Mouse (Mus musculus) myocyte (in vitro differentiated cells): ENCODE measurements around the gene Rab25. TPM values are rescaled to one million over a fixed set of nuclear protein-coding genes. Genes with fewer than 3 reads are reported as not detected.
"Not testable (repeated sequence)": the region's sequence is repeated elsewhere in the genome, so short reads cannot be mapped to it uniquely, and the experiment has no call there.

ENCODE experiments used
- H3K27me3 ChIP-seq: one replicate; pipeline ENCODE4 v1.6.1; 2011; ENCODE audit not compliant: control insufficient read depth, insufficient read depth, insufficient read length
- H3K36me3 ChIP-seq: one replicate; pipeline ENCODE4 v1.6.1; 2011; ENCODE audit not compliant: control insufficient read depth, insufficient read depth
- H3K4me2 ChIP-seq: one replicate; pipeline ENCODE4 v1.6.1; 2011; ENCODE audit warnings: low read depth, control low read depth
- H3K4me3 ChIP-seq: one replicate; pipeline ENCODE4 v1.5.1; 2011; ENCODE audit warnings: mild to moderate bottlenecking, control low read depth, moderate library complexity
- H3K79me2 ChIP-seq: one replicate; pipeline ENCODE4 v1.6.1; 2011; ENCODE audit not compliant: control insufficient read depth, insufficient read depth
- H3ac ChIP-seq: one replicate; pipeline ENCODE4 v1.6.1; 2011; ENCODE audit not compliant: control insufficient read depth, insufficient read length
- CEBPB ChIP-seq: IDR thresholded peaks from 2 replicates; pipeline ENCODE4 v1.6.1; 2011; ENCODE audit warnings: mild to moderate bottlenecking, moderate library complexity; ENCODE audit not compliant: poor library complexity, insufficient read depth, severe bottlenecking
- E2F4 ChIP-seq: IDR thresholded peaks from one replicate; pipeline ENCODE4 v1.6.1; 2011; ENCODE audit warnings: mild to moderate bottlenecking, control low read depth, moderate library complexity; ENCODE audit not compliant: insufficient read depth
- MAX ChIP-seq: IDR thresholded peaks from one replicate; pipeline ENCODE4 v1.6.1; 2011; ENCODE audit warnings: low read depth, mild to moderate bottlenecking, control low read depth
- MYOD1 ChIP-seq, 3 experiments: IDR thresholded peaks; one replicate each; pipeline ENCODE4 v1.6.1; 2011; ENCODE audit warnings: control low read depth in 2 of 3, low read depth in 2 of 3, mild to moderate bottlenecking in 2 of 3, moderate library complexity in 1 of 3; ENCODE audit not compliant: insufficient read length in 2 of 3, control insufficient read depth in 1 of 3
- MYOG ChIP-seq, 3 experiments: IDR thresholded peaks; one replicate each; pipeline ENCODE4 v1.6.1; 2011; ENCODE audit warnings: control low read depth in 2 of 3, low read depth in 2 of 3, mild to moderate bottlenecking in 2 of 3; ENCODE audit not compliant: insufficient read length in 2 of 3, control insufficient read depth in 1 of 3, insufficient read depth in 1 of 3
- POLR2A ChIP-seq: IDR thresholded peaks from one replicate; pipeline ENCODE4 v1.6.1; 2011; ENCODE audit warnings: low read depth, mild to moderate bottlenecking, control low read depth, moderate library complexity; ENCODE audit not compliant: insufficient read length
- POLR2AphosphoS2 ChIP-seq: IDR thresholded peaks from one replicate; pipeline ENCODE4 v1.6.1; 2011; ENCODE audit warnings: low read depth, control low read depth; ENCODE audit not compliant: insufficient read length
- REST ChIP-seq: IDR thresholded peaks from one replicate; pipeline ENCODE4 v1.6.1; 2011; ENCODE audit warnings: mild to moderate bottlenecking, control low read depth, moderate library complexity; ENCODE audit not compliant: insufficient read depth, insufficient read length
- SRF ChIP-seq: IDR thresholded peaks from one replicate; pipeline ENCODE4 v1.6.1; 2011; ENCODE audit warnings: low read depth; ENCODE audit not compliant: control insufficient read depth, insufficient read length
- TCF12 ChIP-seq: IDR thresholded peaks from one replicate; pipeline ENCODE4 v1.6.1; 2011; ENCODE audit warnings: mild to moderate bottlenecking, control low read depth; ENCODE audit not compliant: poor library complexity, insufficient read depth, severe bottlenecking
- TCF3 ChIP-seq: IDR thresholded peaks from one replicate; pipeline ENCODE4 v1.6.1; 2011; ENCODE audit warnings: low read depth, control low read depth; ENCODE audit not compliant: insufficient read length
- USF1 ChIP-seq: IDR thresholded peaks from one replicate; pipeline ENCODE4 v1.6.1; 2011; ENCODE audit warnings: low read depth, mild to moderate bottlenecking, control low read depth, moderate library complexity
- polyA plus RNA-seq: library from polyadenylated mRNA; unstranded; fragments of >200 nt; fragmentation: generic; extraction: Trizol; gene quantifications from one replicate; pipeline ENCODE4 v1.2.1, GENCODE M21; 2012; ENCODE audit warnings: missing spikeins

The Rab25 gene
- 0.13 TPM for polyA plus RNA-seq

- no peak within 1 kb of the TSS for H3ac ChIP-seq
- no peaks in the 10 kb centered on the region for H3K36me3 ChIP-seq
- peaks cover 13% of the 10 kb centered on the region for H3K79me2 ChIP-seq
- no peak within 1 kb of the TSS for H3K4me2 ChIP-seq
- H3K4me3 ChIP-seq = no peak within 1 kb of the TSS
- TF ChIP-seq USF1 (no peak), MYOG (IDR thresholded peaks at IDR 0.05; ENCODE audit: control insufficient read depth in 1 of 3, insufficient read depth in 1 of 3, insufficient read length in 2 of 3, low read depth in 2 of 3) (no peak), MYOD1 (IDR thresholded peaks at IDR 0.05; ENCODE audit: control insufficient read depth in 1 of 3, insufficient read length in 2 of 3, low read depth in 2 of 3) (no peak), SRF (no peak), CEBPB (no peak), MAX (no peak), E2F4 (no peak), TCF3 (no peak), REST (no peak), TCF12 (no peak), POLR2AphosphoS2 (no peak)
- H3K27me3 ChIP-seq = no peaks in the 10 kb centered on the region
Observed at GRCm38 (mm10) chr3:88548180-88548917, at the start of gene Rab25. TSS of gene Rab25 (minus strand) at chr3:88548300.

GRCm38 (mm10) chr3:88596547-88596946 lies 48.4 kb upstream of the Rab25 start:
- not testable (repeated sequence) for H3ac ChIP-seq, H3K4me2 ChIP-seq, H3K79me2 ChIP-seq, H3K27me3 ChIP-seq, H3K36me3 ChIP-seq, H3K4me3 ChIP-seq
- peak in 1 of 3 experiments; percentile 11 for TF ChIP-seq MYOG (IDR thresholded peaks at IDR 0.05; ENCODE audit: control insufficient read depth in 1 of 3, insufficient read depth in 1 of 3, insufficient read length in 2 of 3, low read depth in 2 of 3)
- peak in 1 of 3 experiments; percentile 59 for TF ChIP-seq MYOD1 (IDR thresholded peaks at IDR 0.05; ENCODE audit: control insufficient read depth in 1 of 3, insufficient read length in 2 of 3, low read depth in 2 of 3)

DNA sequence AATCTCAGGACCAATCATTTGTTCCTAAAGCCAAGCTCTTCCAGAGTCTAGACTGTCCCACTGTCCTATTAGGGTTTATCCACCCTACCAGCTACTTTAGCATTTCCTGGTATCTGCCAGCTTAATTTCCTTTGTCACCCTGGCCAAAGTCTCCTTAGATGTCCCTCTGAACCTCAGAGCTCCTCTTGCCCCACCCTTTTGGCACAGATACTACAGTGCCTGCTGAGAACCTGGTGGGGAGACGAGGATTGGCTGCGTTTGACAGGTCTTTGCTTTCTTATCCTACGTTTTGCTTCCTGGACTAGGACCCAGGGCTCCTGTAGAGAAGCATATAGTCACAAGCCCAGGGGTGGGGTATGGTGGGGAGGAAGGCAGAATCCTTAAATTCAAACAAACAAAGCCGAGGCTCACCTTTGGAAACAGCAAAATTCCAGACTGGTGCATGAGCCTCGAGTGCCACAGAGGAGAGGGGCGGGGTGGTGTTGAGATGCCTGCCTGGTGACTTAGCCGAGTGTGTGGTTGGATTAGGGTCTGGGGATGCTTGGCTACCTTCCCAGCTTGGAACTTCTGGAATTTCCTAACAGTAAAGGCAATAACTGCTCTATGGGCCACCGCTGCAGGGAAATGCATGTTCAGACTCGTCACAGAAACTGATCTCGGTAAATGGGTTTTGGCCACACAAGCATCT lies 45.9 kb upstream of the Rab25 start:
- peak overlapping the region; percentile 67 for H3K4me2 ChIP-seq
- H3ac ChIP-seq = no peak overlapping the region
- TF ChIP-seq E2F4 = no peak
- no peak for TF ChIP-seq USF1
- no peak for TF ChIP-seq MAX
- no peak for TF ChIP-seq MYOG (IDR thresholded peaks at IDR 0.05; ENCODE audit: control insufficient read depth in 1 of 3, insufficient read depth in 1 of 3, insufficient read length in 2 of 3, low read depth in 2 of 3)
- no peak for TF ChIP-seq MYOD1 (IDR thresholded peaks at IDR 0.05; ENCODE audit: control insufficient read depth in 1 of 3, insufficient read length in 2 of 3, low read depth in 2 of 3)
- TF ChIP-seq TCF12 = no peak
- no peak for TF ChIP-seq TCF3
- no peak for TF ChIP-seq POLR2AphosphoS2
- TF ChIP-seq CEBPB = no peak
- no peak for TF ChIP-seq SRF
- no peak for TF ChIP-seq REST
- TF ChIP-seq POLR2A = no peak
- H3K4me3 ChIP-seq = no peak overlapping the region
- H3K79me2 ChIP-seq = no peaks in the 10 kb centered on the region
- H3K36me3 ChIP-seq = no peaks in the 10 kb centered on the region
- no peaks in the 10 kb centered on the region for H3K27me3 ChIP-seq

- TF ChIP-seq TCF12 (no peak), REST (no peak), CEBPB (no peak), SRF (no peak), USF1 (no peak), E2F4 (no peak), MYOD1 (IDR thresholded peaks at IDR 0.05; ENCODE audit: control insufficient read depth in 1 of 3, insufficient read length in 2 of 3, low read depth in 2 of 3) (no peak), MAX (no peak), POLR2AphosphoS2 (no peak), POLR2A (no peak)
- H3K79me2 ChIP-seq = no peaks in the 10 kb centered on the region
- no peak overlapping the region for H3K4me3 ChIP-seq
Observed at GRCm38 (mm10) chr3:88592942-88593576, 45.0 kb upstream of the Rab25 start.

More at GRCm38 (mm10) chr3:88592942-88593576, 45.0 kb upstream of the Rab25 start:
- Histone ChIP-seq H3K27me3 (no peaks in the 10 kb centered on the region), H3K4me2 (peak overlapping the region; percentile 83), H3ac (no peak overlapping the region), H3K36me3 (peaks cover under 1% of the 10 kb centered on the region)
